Mouse (Mus musculus) megakaryocyte, embryonic 14.5 days (primary cell): ENCODE measurements at regions not wholly inside any gene's neighbourhood (a gene's known extent, or its start where the extent isn't known, plus 50 kb on each side); places are given as distances from the start of the nearest gene placed in this dataset.

Experiments
- FLI1 ChIP-seq: IDR thresholded peaks from 2 replicates; pipeline ENCODE4 v1.6.1; 2012; ENCODE audit warnings: low read length, inconsistent platforms, mixed read lengths
- GATA1 ChIP-seq: IDR thresholded peaks from 3 replicates; pipeline ENCODE4 v1.6.1; 2012; ENCODE audit warnings: mixed read lengths, low read length, inconsistent platforms, borderline replicate concordance

- TF ChIP-seq GATA1 (no peak), FLI1 (no peak)
Observed at GRCm38 (mm10) chr12:29290591-29291351, 237.4 kb upstream of the Myt1l start.
